Mouse (Mus musculus): ENCODE measurements around the gene Gm42688. TPM values are rescaled to one million over a fixed set of nuclear protein-coding genes. Genes with fewer than 3 reads are reported as not detected.

Gene Gm42688
- polyA plus RNA-seq, 2 experiments, result 0.76 to 2.4 TPM

GRCm38 (mm10) chr6:83103130-83103650 lies 1.8 kb downstream of the Gm42688 start:
- no peak for ATAC-seq (ENCODE audit: insufficient read depth)
- TF ChIP-seq CTCF (IDR thresholded peaks at IDR 0.05; ENCODE audit: low read depth), result 0 out of 2 replicates have a peak, but pooled peaks have one; percentile 22
- TF ChIP-seq EP300 (IDR thresholded peaks at IDR 0.05; ENCODE audit: low read depth), result no peak
- WGBS (ENCODE audit: insufficient replicate concordance), result 69% methylated on average over 11 of the region's 11 CpGs
- peak overlapping the region; percentile 93 for H3K4me2 ChIP-seq (ENCODE audit: low read depth)
- 0 out of 4 replicates have a peak overlapping the region, but pooled peaks of 1 of the 2 experiments have one; percentile 81 for H3K4me3 ChIP-seq (ENCODE audit: insufficient read depth in 1 of 2, low read depth in 2 of 2, low read length in 2 of 2)
- no peak overlapping the region for H3K27ac ChIP-seq
- H3K4me1 ChIP-seq (replicated peaks; ENCODE audit: control insufficient read depth in 2 of 2, insufficient read depth in 2 of 2, low read length in 1 of 2), result peaks cover 13% of the 10 kb centered on the region in 2 experiments
- no peaks in the 10 kb centered on the region for H3K36me3 ChIP-seq (replicated peaks; ENCODE audit: control insufficient read depth, insufficient read depth, low read depth)
- no peaks in the 10 kb centered on the region for H3K9me3 ChIP-seq (ENCODE audit: control insufficient read depth, low read length)
- DNase-seq (ENCODE audit: low read depth in 3 of 3, low spot score in 3 of 3), result no peak
- no peak overlapping the region for H3K9ac ChIP-seq (replicated peaks)
- H3K27me3 ChIP-seq (ENCODE audit: control insufficient read depth, insufficient read depth, low read length), result no peaks in the 10 kb centered on the region

- DNase-seq (ENCODE audit: low read depth in 3 of 3, low spot score in 3 of 3), result no peak
- no peak for ATAC-seq (ENCODE audit: insufficient read depth)
- no peak for TF ChIP-seq EP300 (IDR thresholded peaks at IDR 0.05; ENCODE audit: low read depth)
- TF ChIP-seq CTCF (IDR thresholded peaks at IDR 0.05; ENCODE audit: low read depth), result no peak
- Histone ChIP-seq H3K9me3 (ENCODE audit: control insufficient read depth, low read length) (no peaks in the 10 kb centered on the region), H3K4me2 (ENCODE audit: low read depth) (no peak overlapping the region), H3K4me1 (replicated peaks; ENCODE audit: control insufficient read depth in 2 of 2, insufficient read depth in 2 of 2, low read length in 1 of 2) (peaks cover 16 to 17% of the 10 kb centered on the region in 2 experiments), H3K4me3 (ENCODE audit: insufficient read depth in 1 of 2, low read depth in 2 of 2, low read length in 2 of 2) (no peak overlapping the region), H3K27ac (no peak overlapping the region), H3K27me3 (ENCODE audit: control insufficient read depth, insufficient read depth, low read length) (no peaks in the 10 kb centered on the region), H3K36me3 (replicated peaks; ENCODE audit: control insufficient read depth, insufficient read depth, low read depth) (no peaks in the 10 kb centered on the region), H3K9ac (replicated peaks) (no peak overlapping the region)
- WGBS (ENCODE audit: insufficient replicate concordance), result 71% methylated on average over 4 of the region's 4 CpGs
Observed at GRCm38 (mm10) chr6:83104158-83104557, 2.7 kb downstream of the Gm42688 start.

GRCm38 (mm10) chr6:83107566-83108400 lies 6.4 kb downstream of the Gm42688 start:
- TF ChIP-seq CTCF (IDR thresholded peaks at IDR 0.05; ENCODE audit: low read depth) (peak; percentile 98), EP300 (IDR thresholded peaks at IDR 0.05; ENCODE audit: low read depth) (no peak)
- H3K27me3 ChIP-seq (ENCODE audit: control insufficient read depth, insufficient read depth, low read length), result no peaks in the 10 kb centered on the region
- H3K4me2 ChIP-seq (ENCODE audit: low read depth), result peak overlapping the region; percentile 97
- H3K9ac ChIP-seq (replicated peaks), result peak overlapping the region; percentile 4
- H3K36me3 ChIP-seq (replicated peaks; ENCODE audit: control insufficient read depth, insufficient read depth, low read depth), result peaks cover 3% of the 10 kb centered on the region; the same call in 1 of the 2 replicates
- 34% methylated on average over 13 of the region's 13 CpGs for WGBS (ENCODE audit: insufficient replicate concordance)
- H3K27ac ChIP-seq, result peak overlapping the region; percentile 42
- H3K4me1 ChIP-seq (replicated peaks; ENCODE audit: control insufficient read depth in 2 of 2, insufficient read depth in 2 of 2, low read length in 1 of 2), result peaks cover 19 to 27% of the 10 kb centered on the region in 2 experiments
- DNase-seq (ENCODE audit: low read depth in 3 of 3, low spot score in 3 of 3) (peak; percentile 72 to 74 (median 72)), ATAC-seq (ENCODE audit: insufficient read depth) (peak; percentile 39)
- no peaks in the 10 kb centered on the region for H3K9me3 ChIP-seq (ENCODE audit: control insufficient read depth, low read length)
- peak overlapping the region; percentile 79 to 99 for H3K4me3 ChIP-seq (ENCODE audit: insufficient read depth in 1 of 2, low read depth in 2 of 2, low read length in 2 of 2)

GRCm38 (mm10) chr6:83108762-83109668 lies 7.6 kb downstream of the Gm42688 start, which contains the start of gene Mrpl53:
TSS of gene Mrpl53 (plus strand) at chr6:83109040.
- Histone ChIP-seq H3K27me3 (ENCODE audit: control insufficient read depth, insufficient read depth, low read length) (no peaks in the 10 kb centered on the region), H3K4me1 (replicated peaks; ENCODE audit: control insufficient read depth in 2 of 2, insufficient read depth in 2 of 2, low read length in 1 of 2) (peaks cover 16 to 23% of the 10 kb centered on the region in 2 experiments), H3K27ac (peak within 1 kb of the TSS; percentile 92), H3K4me3 (ENCODE audit: insufficient read depth in 1 of 2, low read depth in 2 of 2, low read length in 2 of 2) (peak within 1 kb of the TSS; percentile 79 to 99), H3K36me3 (replicated peaks; ENCODE audit: control insufficient read depth, insufficient read depth, low read depth) (peaks cover 3% of the 10 kb centered on the region; the same call in 1 of the 2 replicates), H3K9ac (replicated peaks) (peak within 1 kb of the TSS; percentile 97), H3K4me2 (ENCODE audit: low read depth) (peak within 1 kb of the TSS; percentile 97), H3K9me3 (ENCODE audit: control insufficient read depth, low read length) (no peaks in the 10 kb centered on the region)
- TF ChIP-seq EP300 (IDR thresholded peaks at IDR 0.05; ENCODE audit: low read depth), result no peak; the same call in 1 of the 2 replicates
- TF ChIP-seq CTCF (IDR thresholded peaks at IDR 0.05; ENCODE audit: low read depth), result 0 out of 2 replicates have a peak, but pooled peaks have one; percentile 0
- ATAC-seq (ENCODE audit: insufficient read depth) (peak; percentile 80), DNase-seq (ENCODE audit: low read depth in 3 of 3, low spot score in 3 of 3) (peak in 2 of 3 experiments; percentile 49 to 59)
- under 1% methylated on average over 76 of the region's 76 CpGs for WGBS (ENCODE audit: insufficient replicate concordance)

Measured in liver, embryonic 14.5 days (tissue).